Mouse (Mus musculus) frontal cortex, postnatal 25 days (tissue): ENCODE measurements around the gene Slamf1.

Source experiments
- DNase-seq, 2 experiments: peaks; one replicate each; pipeline ENCODE4 v3.0.0; 2022; ENCODE audit warnings: low spot score in 2 of 2

The Slamf1 gene

GRCm38 (mm10) chr1:171766898-171767297 is at the start of gene Slamf1:
Gene Slamf1 (plus strand): TSS chr1:171767127.
- DNase-seq: no peak

- no peak for DNase-seq
Observed at GRCm38 (mm10) chr1:171731195-171731594, 35.7 kb upstream of the Slamf1 start.

- DNase-seq: no peak
Observed at GRCm38 (mm10) chr1:171734898-171735297, 32.0 kb upstream of the Slamf1 start.

GRCm38 (mm10) chr1:171748127-171748969 is 18.6 kb upstream of the Slamf1 start:
- no peak for DNase-seq

GRCm38 (mm10) chr1:171761853-171762448 is 5.0 kb upstream of the Slamf1 start:
- DNase-seq: no peak

GRCm38 (mm10) chr1:171770996-171771395 is 4.1 kb downstream of the Slamf1 start:
- DNase-seq: no peak

GRCm38 (mm10) chr1:171772121-171772735 is 5.3 kb downstream of the Slamf1 start:
- no peak for DNase-seq

- no peak for DNase-seq
Observed at GRCm38 (mm10) chr1:171773232-171773989, 6.5 kb downstream of the Slamf1 start.

- no peak for DNase-seq
Observed at GRCm38 (mm10) chr1:171774266-171774665, 7.3 kb downstream of the Slamf1 start.

- no peak for DNase-seq
Observed at GRCm38 (mm10) chr1:171774678-171775077, 7.8 kb downstream of the Slamf1 start.

- DNase-seq: no peak
Observed at GRCm38 (mm10) chr1:171775781-171776180, 8.9 kb downstream of the Slamf1 start.

GRCm38 (mm10) chr1:171777026-171777425 is 10.1 kb downstream of the Slamf1 start:
- no peak for DNase-seq

GRCm38 (mm10) chr1:171782287-171782915 is 15.5 kb downstream of the Slamf1 start:
- no peak for DNase-seq

GRCm38 (mm10) chr1:171785871-171786270 is 18.9 kb downstream of the Slamf1 start:
- DNase-seq: no peak

GRCm38 (mm10) chr1:171787281-171788015 is 20.5 kb downstream of the Slamf1 start:
- DNase-seq: no peak

GRCm38 (mm10) chr1:171788461-171789283 is 21.7 kb downstream of the Slamf1 start:
- DNase-seq: no peak

- DNase-seq: no peak
Observed at GRCm38 (mm10) chr1:171789407-171789806, 22.5 kb downstream of the Slamf1 start.

- no peak for DNase-seq
Observed at GRCm38 (mm10) chr1:171791491-171791890, 24.6 kb downstream of the Slamf1 start.

GRCm38 (mm10) chr1:171796185-171796584 is 29.3 kb downstream of the Slamf1 start:
- no peak for DNase-seq

GRCm38 (mm10) chr1:171797840-171798239 is 30.9 kb downstream of the Slamf1 start:
- DNase-seq: no peak
